Mouse (Mus musculus): ENCODE measurements around the gene Kdm4a. TPM values are rescaled to one million over a fixed set of nuclear protein-coding genes. Genes with fewer than 3 reads are reported as not detected.

Gene Kdm4a
- 53.0 TPM for total RNA-seq (2023)

GRCm38 (mm10) chr4:118179467-118180300 lies at the start of gene Kdm4a:
Gene Kdm4a (minus strand): TSS chr4:118180043.

GRCm38 (mm10) chr4:118134485-118135365 lies 45.1 kb downstream of the Kdm4a start, which contains the start of gene St3gal3:
Gene St3gal3 (minus strand): TSS chr4:118134914.

Other genes starting within 250 kb of the Kdm4a start
- gene St3gal3, start 45.1 kb downstream of the Kdm4a start, total RNA-seq (2023) = 7.0 TPM
- gene Ptprf, start 111.4 kb upstream of the Kdm4a start, total RNA-seq (2023) = 2.6 TPM
- 71.8 TPM for gene Szt2, start 229.2 kb upstream of the Kdm4a start, total RNA-seq (2023)
- 73.3 TPM for gene Med8, start 229.3 kb upstream of the Kdm4a start, total RNA-seq (2023)
- gene Elovl1, start 248.1 kb upstream of the Kdm4a start, total RNA-seq (2023) = 40.2 TPM